Mouse (Mus musculus): ENCODE data around the gene Frmd8. TPM values are rescaled to one million over a fixed set of nuclear protein-coding genes. Genes with fewer than 3 reads are reported as not detected.
"Not testable (repeated sequence)": the region's sequence is repeated elsewhere in the genome, so short reads cannot be mapped to it uniquely, and the experiment has no call there.

Frmd8 gene
- total RNA-seq, 2 experiments from 2014 or later: 8.9 to 11.1 TPM

- intact Hi-C loops (cut with DNase I): no loop called here
- no peak for DNase-seq (ENCODE audit: low spot score)
Measured at GRCm38 (mm10) chr19:5815010-5815409, 60.1 kb downstream of the Frmd8 start.

- DNase-seq (ENCODE audit: low spot score); intact Hi-C loops (cut with DNase I): not testable (repeated sequence)
Measured at GRCm38 (mm10) chr19:5814048-5814447, 61.0 kb downstream of the Frmd8 start.

GRCm38 (mm10) chr19:5813567-5813966 lies 61.5 kb downstream of the Frmd8 start:
- no peak for DNase-seq (ENCODE audit: low spot score)
- intact Hi-C loops (cut with DNase I): no loop called here

GRCm38 (mm10) chr19:5811771-5812504 lies 63.1 kb downstream of the Frmd8 start:
- intact Hi-C loops (cut with DNase I): no loop called here
- peak; percentile 88 for DNase-seq (ENCODE audit: low spot score)

- DNase-seq (ENCODE audit: low spot score): no peak
- intact Hi-C loops (cut with DNase I): no loop called here
Measured at GRCm38 (mm10) chr19:5810840-5811563, 64.1 kb downstream of the Frmd8 start.

- DNase-seq (ENCODE audit: low spot score): no peak
- intact Hi-C loops (cut with DNase I): no loop called here
Measured at GRCm38 (mm10) chr19:5810103-5810839, 64.8 kb downstream of the Frmd8 start.

GRCm38 (mm10) chr19:5809712-5810089 lies 65.4 kb downstream of the Frmd8 start:
- intact Hi-C loops (cut with DNase I): no loop called here
- DNase-seq (ENCODE audit: low spot score): no peak

- intact Hi-C loops (cut with DNase I): no loop called here
- DNase-seq (ENCODE audit: low spot score): no peak
Measured at GRCm38 (mm10) chr19:5808955-5809711, 65.9 kb downstream of the Frmd8 start.

- intact Hi-C loops (cut with DNase I): no loop called here
- DNase-seq (ENCODE audit: low spot score): no peak
Measured at GRCm38 (mm10) chr19:5807740-5808139, 67.3 kb downstream of the Frmd8 start.

- no peak for DNase-seq (ENCODE audit: low spot score)
- intact Hi-C loops (cut with DNase I): no loop called here
Measured at GRCm38 (mm10) chr19:5806809-5807205, 68.3 kb downstream of the Frmd8 start.

- peak; percentile 56 for DNase-seq (ENCODE audit: low spot score)
- intact Hi-C loops (cut with DNase I): no loop called here
Measured at GRCm38 (mm10) chr19:5806051-5806808, 68.8 kb downstream of the Frmd8 start.

GRCm38 (mm10) chr19:5804371-5804899 lies 70.6 kb downstream of the Frmd8 start:
- intact Hi-C loops (cut with DNase I): no loop called here
- DNase-seq (ENCODE audit: low spot score): no peak

- DNase-seq (ENCODE audit: low spot score): no peak
- intact Hi-C loops (cut with DNase I): loop anchor here (1.0 kb wide), 1 partner anchor 41 kb away; no protein-coding TSS in a partner anchor
Measured at GRCm38 (mm10) chr19:5803881-5804279, 71.2 kb downstream of the Frmd8 start.

- intact Hi-C loops (cut with DNase I): loop anchor here (1.0 kb wide), 1 partner anchor 42 kb away; no protein-coding TSS in a partner anchor
Measured at GRCm38 (mm10) chr19:5803041-5803880, 71.8 kb downstream of the Frmd8 start.

GRCm38 (mm10) chr19:5802787-5803040 lies 72.4 kb downstream of the Frmd8 start:
- DNase-seq (ENCODE audit: low spot score): no peak
- intact Hi-C loops (cut with DNase I): loop anchor here (1.0 kb wide), 1 partner anchor 43 kb away; no protein-coding TSS in a partner anchor

More at GRCm38 (mm10) chr19:5803041-5803880, 71.8 kb downstream of the Frmd8 start:
- peak; percentile 99 for DNase-seq (ENCODE audit: low spot score)

- intact Hi-C loops (cut with DNase I): no loop called here
Measured at GRCm38 (mm10) chr19:5802011-5802786, 72.9 kb downstream of the Frmd8 start.

GRCm38 (mm10) chr19:5801432-5801964 lies 73.6 kb downstream of the Frmd8 start:
- intact Hi-C loops (cut with DNase I): loop anchor here (2.0 kb wide), 1 partner anchor 17 kb away; no protein-coding TSS in a partner anchor
- no peak for DNase-seq (ENCODE audit: low spot score)

More at GRCm38 (mm10) chr19:5802011-5802786, 72.9 kb downstream of the Frmd8 start:
- peak; percentile 89 for DNase-seq (ENCODE audit: low spot score)
